Mouse (Mus musculus) liver, adult (tissue): ENCODE results near the gene Nr1h2.

Source experiments
- GATA4 ChIP-seq: IDR thresholded peaks from 2 replicates; pipeline ENCODE4 v1.6.1; 2014; ENCODE audit warnings: mild to moderate bottlenecking, low read length; ENCODE audit not compliant: insufficient replicate concordance

Nr1h2 gene

GRCm38 (mm10) chr7:44553826-44554225, at the start of gene Nr1h2:
Gene Nr1h2 (minus strand): TSS chr7:44553951.
- TF ChIP-seq GATA4 = no peak

- no peak for TF ChIP-seq GATA4
These were observed 49.6 kb upstream of the Nr1h2 start for GRCm38 (mm10) chr7:44603186-44603855.

GRCm38 (mm10) chr7:44602443-44602842, 48.7 kb upstream of the Nr1h2 start:
- no peak for TF ChIP-seq GATA4

- TF ChIP-seq GATA4 = no peak
These were observed 47.9 kb upstream of the Nr1h2 start for GRCm38 (mm10) chr7:44601646-44602045.

GRCm38 (mm10) chr7:44600691-44601262, 47.0 kb upstream of the Nr1h2 start:
- no peak for TF ChIP-seq GATA4

GRCm38 (mm10) chr7:44598336-44598735, 44.6 kb upstream of the Nr1h2 start:
- no peak for TF ChIP-seq GATA4

- no peak for TF ChIP-seq GATA4
These were observed 43.9 kb upstream of the Nr1h2 start for GRCm38 (mm10) chr7:44597666-44598065.

- TF ChIP-seq GATA4 = no peak
These were observed 43.3 kb upstream of the Nr1h2 start for GRCm38 (mm10) chr7:44596996-44597538.

- no peak for TF ChIP-seq GATA4
These were observed 42.3 kb upstream of the Nr1h2 start for GRCm38 (mm10) chr7:44596051-44596450.

- no peak for TF ChIP-seq GATA4
These were observed 41.4 kb upstream of the Nr1h2 start for GRCm38 (mm10) chr7:44595131-44595561.

GRCm38 (mm10) chr7:44594291-44594690, 40.5 kb upstream of the Nr1h2 start:
- no peak for TF ChIP-seq GATA4

- no peak for TF ChIP-seq GATA4
These were observed 40.0 kb upstream of the Nr1h2 start for GRCm38 (mm10) chr7:44593775-44594174.

GRCm38 (mm10) chr7:44593051-44593450, 39.3 kb upstream of the Nr1h2 start:
- no peak for TF ChIP-seq GATA4

GRCm38 (mm10) chr7:44591348-44592116, 37.8 kb upstream of the Nr1h2 start:
- no peak for TF ChIP-seq GATA4

- no peak for TF ChIP-seq GATA4
These were observed 36.9 kb upstream of the Nr1h2 start, which contains the start of gene Kcnc3 for GRCm38 (mm10) chr7:44590402-44591347. Gene Kcnc3 (plus strand): TSS chr7:44590664.
